Mouse (Mus musculus): ENCODE measurements around the gene Ccnd1. TPM values are rescaled to one million over a fixed set of nuclear protein-coding genes. Genes with fewer than 3 reads are reported as not detected.

Gene Ccnd1
- polyA plus RNA-seq, 1 experiment = 0.08 TPM

- Histone ChIP-seq H3K27me3 (ENCODE audit: control insufficient read depth) (peaks cover 38% of the 10 kb centered on the region), H3K4me1 (ENCODE audit: control insufficient read depth) (no peaks in the 10 kb centered on the region), H3K9me3 (ENCODE audit: control insufficient read depth, low read length) (no peaks in the 10 kb centered on the region), H3K36me3 (ENCODE audit: control insufficient read depth) (no peaks in the 10 kb centered on the region), H3K4me3 (replicated peaks) (no peak overlapping the region)
- no peak for TF ChIP-seq TAL1 (IDR thresholded peaks at IDR 0.05; ENCODE audit: low read length)
Observed at GRCm38 (mm10) chr7:144888564-144889299, 51.0 kb downstream of the Ccnd1 start.

DNA sequence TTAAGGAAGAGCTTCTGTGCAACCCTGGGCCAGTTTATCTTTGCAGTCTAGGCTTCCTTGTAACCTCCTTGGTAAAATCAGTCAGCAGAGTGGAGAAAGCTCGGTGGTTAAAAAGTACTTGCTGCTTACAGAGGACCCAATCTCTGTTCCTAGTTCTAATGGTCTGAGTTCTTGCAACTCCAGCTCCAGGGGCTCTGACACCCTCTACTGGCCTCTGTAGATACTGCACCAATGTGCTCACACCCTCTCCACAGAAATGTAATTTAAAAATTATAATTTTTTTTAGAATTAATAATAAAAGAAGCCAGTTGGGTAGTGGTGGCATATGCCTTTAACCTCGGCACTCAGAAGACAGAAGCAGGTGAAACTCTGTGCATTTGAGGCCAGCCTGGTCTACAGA is 52.1 kb downstream of the Ccnd1 start:
- Histone ChIP-seq H3K4me1 (ENCODE audit: control insufficient read depth) (no peaks in the 10 kb centered on the region), H3K27me3 (ENCODE audit: control insufficient read depth) (peaks cover 36% of the 10 kb centered on the region), H3K9me3 (ENCODE audit: control insufficient read depth, low read length) (no peaks in the 10 kb centered on the region), H3K4me3 (replicated peaks) (no peak overlapping the region), H3K36me3 (ENCODE audit: control insufficient read depth) (no peaks in the 10 kb centered on the region)
- TF ChIP-seq GATA1 (IDR thresholded peaks at IDR 0.05; ENCODE audit: low read length) = no peak
- no peak for TF ChIP-seq TAL1 (IDR thresholded peaks at IDR 0.05; ENCODE audit: low read length)

DNA sequence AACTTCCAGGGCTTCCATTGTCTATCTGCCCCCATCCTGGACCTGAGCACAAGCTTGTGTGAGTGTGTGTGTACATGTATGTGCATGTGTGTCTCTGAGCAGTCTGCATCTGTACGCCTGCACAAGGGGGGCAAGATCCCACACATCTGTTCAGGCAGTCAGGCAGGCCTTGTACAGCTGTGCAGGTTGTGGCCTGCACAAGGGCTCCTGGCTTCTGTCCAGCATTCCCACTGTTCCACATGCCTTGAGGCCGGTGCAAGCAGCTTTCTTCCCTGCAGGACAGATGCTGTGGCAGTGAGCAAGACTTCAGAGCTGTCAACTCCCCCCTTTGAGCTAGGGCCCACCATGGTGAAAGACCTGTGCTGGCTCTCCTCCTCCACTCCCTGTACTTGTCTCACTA is 56.6 kb downstream of the Ccnd1 start:
- Histone ChIP-seq H3K27me3 (ENCODE audit: control insufficient read depth) (peaks cover 9% of the 10 kb centered on the region), H3K4me1 (ENCODE audit: control insufficient read depth) (no peaks in the 10 kb centered on the region), H3K36me3 (ENCODE audit: control insufficient read depth) (no peaks in the 10 kb centered on the region), H3K9me3 (ENCODE audit: control insufficient read depth, low read length) (no peaks in the 10 kb centered on the region), H3K4me3 (replicated peaks) (no peak overlapping the region)
- TF ChIP-seq GATA1 (IDR thresholded peaks at IDR 0.05; ENCODE audit: low read length) (no peak), TAL1 (IDR thresholded peaks at IDR 0.05; ENCODE audit: low read length) (no peak)

Other genes starting within 250 kb of the Ccnd1 start
- 0.08 and 0.10 TPM in 2 replicates for gene Ano1, start 188.0 kb downstream of the Ccnd1 start, polyA plus RNA-seq (2012)
- 0.02 TPM in 2 replicates for gene Fgf3, start 101.8 kb downstream of the Ccnd1 start, polyA plus RNA-seq (2012)
- gene Fgf4, start 92.6 kb downstream of the Ccnd1 start, polyA plus RNA-seq (2012) = not detected in 2 replicates
- gene Fgf15, start 43.4 kb downstream of the Ccnd1 start, polyA plus RNA-seq (2012) = not detected in 2 replicates
- 1.7 and 2.6 TPM in 2 replicates for gene LTO1, start 24.8 kb downstream of the Ccnd1 start, polyA plus RNA-seq (2012)

Data from erythroblast, embryonic 14.5 days (primary cell).